Mouse (Mus musculus) kidney, postnatal 0 days (tissue): ENCODE measurements at regions not wholly inside any gene's neighbourhood (a gene's known extent, or its start where the extent isn't known, plus 50 kb on each side); places are given as distances from the start of the nearest gene placed in this dataset.
"Not testable (repeated sequence)": the region's sequence is repeated elsewhere in the genome, so short reads cannot be mapped to it uniquely, and the experiment has no call there.

Source experiments
- ATAC-seq: fragments of 200-750 bp; cut with Nextera tagmentation; replicated peaks from 2 replicates; pipeline ENCODE4 v1.8.0; 2017; ENCODE audit warnings: low read depth, moderate number of reproducible peaks, moderate TSS enrichment, moderate library complexity; ENCODE audit not compliant: low FRiP score
- DNase-seq: peaks from one replicate; pipeline ENCODE4 v3.0.0-alpha.2; 2016; ENCODE audit warnings: low spot score
- H3K27ac ChIP-seq: fragments of 300-500 bp; sonication (generic); 2 replicates; pipeline ENCODE4 v1.5.1; 2014; ENCODE audit warnings: mild to moderate bottlenecking
- H3K27me3 ChIP-seq: fragments of 300-500 bp; sonication (generic); 2 replicates; pipeline ENCODE4 v1.6.1; 2014; ENCODE audit warnings: low read length, mixed read lengths; ENCODE audit not compliant: insufficient read depth
- H3K36me3 ChIP-seq: fragments of 300-500 bp; sonication (generic); 2 replicates; pipeline ENCODE4 v1.6.1; 2014; ENCODE audit warnings: low read length, mixed read lengths; ENCODE audit not compliant: insufficient read depth
- H3K4me1 ChIP-seq: fragments of 300-500 bp; sonication (generic); replicated peaks from 2 replicates; pipeline ENCODE4 v1.6.1; 2014; ENCODE audit warnings: antibody characterized with exemption, low read length, mixed read lengths; ENCODE audit not compliant: insufficient read depth
- H3K4me2 ChIP-seq: fragments of 300-500 bp; sonication (generic); 2 replicates; pipeline ENCODE4 v1.6.1; 2014; ENCODE audit warnings: mild to moderate bottlenecking, low read length, moderate library complexity, mixed read lengths
- H3K4me3 ChIP-seq: fragments of 300-500 bp; sonication (generic); replicated peaks from 2 replicates; pipeline ENCODE4 v1.5.1; 2014; ENCODE audit warnings: low read depth, low read length
- H3K9ac ChIP-seq: fragments of 300-500 bp; sonication (generic); 2 replicates; pipeline ENCODE4 v1.6.1; 2014; ENCODE audit warnings: low read depth, low read length
- H3K9me3 ChIP-seq: fragments of 300-500 bp; sonication (generic); replicated peaks from 2 replicates; pipeline ENCODE4 v1.6.1; 2016; ENCODE audit warnings: low read length, inconsistent platforms, mixed read lengths
- WGBS: fragments of 180-500 bp; shearing (Covaris S2); extraction: QIAGEN DNeasy Blood & Tissue Kit; methylation state at CpG from one replicate; pipeline ENCODE4 v1.1.7; 2014; 5-methylcytosine and 5-hydroxymethylcytosine counted together

DNA sequence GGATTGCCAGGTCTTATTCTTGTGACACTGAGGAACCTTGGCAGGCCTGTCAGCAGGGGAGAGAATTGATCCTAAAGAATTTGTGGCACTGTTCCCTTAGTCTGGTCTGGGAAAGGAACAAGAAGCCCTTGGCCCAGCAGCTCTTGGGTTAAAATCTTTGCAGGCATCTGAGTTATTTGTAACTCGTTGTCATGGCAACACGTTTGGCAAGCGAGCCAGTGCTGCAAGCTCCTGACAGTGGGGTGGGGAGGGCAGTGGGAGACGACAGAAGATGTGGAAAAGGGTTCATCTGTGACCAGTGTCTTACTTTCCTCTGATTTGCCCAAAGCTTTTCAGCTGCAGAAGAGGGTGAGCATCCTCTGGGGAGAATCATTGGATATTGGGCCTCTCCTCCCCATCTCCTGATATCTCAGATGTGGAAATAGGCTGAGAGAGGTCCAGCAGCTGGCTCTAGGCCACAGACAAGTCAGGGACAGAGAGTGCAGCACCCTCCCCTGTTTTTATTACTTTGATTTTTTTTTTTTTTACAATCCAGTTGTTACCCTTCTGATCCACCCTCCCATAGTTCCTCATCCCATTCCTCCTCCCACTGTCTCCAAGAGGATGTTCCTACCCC is 92.4 kb upstream of the Huwe1 start:
- not testable (repeated sequence) for H3K9ac ChIP-seq, H3K27ac ChIP-seq, H3K27me3 ChIP-seq, H3K36me3 ChIP-seq, H3K4me2 ChIP-seq, H3K4me1 ChIP-seq, H3K4me3 ChIP-seq, H3K9me3 ChIP-seq, ATAC-seq
- WGBS: 21% methylated on average over 4 of the region's 4 CpGs
- peak; percentile 7 for DNase-seq
